Mouse (Mus musculus) midbrain, embryonic 11.5 days (tissue): ENCODE measurements at regions not wholly inside any gene's neighbourhood (a gene's known extent, or its start where the extent isn't known, plus 50 kb on each side); places are given as distances from the start of the nearest gene placed in this dataset.

Source experiments
- ATAC-seq: fragments of 200-750 bp; cut with Nextera tagmentation; 2 replicates; pipeline ENCODE4 v1.8.0; 2017; ENCODE audit warnings: moderate TSS enrichment, moderate library complexity; ENCODE audit not compliant: low FRiP score
- DNase-seq: peaks from one replicate; pipeline ENCODE4 v3.0.0; 2015; ENCODE audit warnings: low spot score; ENCODE audit errors: missing footprints
- H3K27ac ChIP-seq: fragments of 300-500 bp; sonication (generic); 2 replicates; pipeline ENCODE4 v1.5.1; 2014; ENCODE audit warnings: low read depth, low read length
- H3K27me3 ChIP-seq: fragments of 300-500 bp; sonication (generic); 2 replicates; pipeline ENCODE4 v1.6.1; 2014; ENCODE audit warnings: mild to moderate bottlenecking, low read length, moderate library complexity, mixed read lengths; ENCODE audit not compliant: control insufficient read depth, insufficient read depth
- H3K36me3 ChIP-seq: fragments of 300-500 bp; sonication (generic); 2 replicates; pipeline ENCODE4 v1.6.1; 2014; ENCODE audit warnings: mild to moderate bottlenecking, low read length, moderate library complexity, mixed read lengths; ENCODE audit not compliant: control insufficient read depth, insufficient read depth
- H3K4me1 ChIP-seq: fragments of 300-500 bp; sonication (generic); 2 replicates; pipeline ENCODE4 v1.6.1; 2014; ENCODE audit warnings: low read length; ENCODE audit not compliant: control insufficient read depth, insufficient read depth
- H3K4me2 ChIP-seq: fragments of 300-500 bp; sonication (generic); 2 replicates; pipeline ENCODE4 v1.6.1; 2014; ENCODE audit warnings: mild to moderate bottlenecking, moderate library complexity
- H3K4me3 ChIP-seq: fragments of 300-500 bp; sonication (generic); 2 replicates; pipeline ENCODE4 v1.5.1; 2014; ENCODE audit warnings: low read depth, low read length
- H3K9ac ChIP-seq: fragments of 300-500 bp; sonication (generic); 2 replicates; pipeline ENCODE4 v1.6.1; 2014; ENCODE audit warnings: low read length
- H3K9me3 ChIP-seq: fragments of 300-500 bp; sonication (generic); 2 replicates; pipeline ENCODE4 v1.6.1; 2016; ENCODE audit warnings: low read length; ENCODE audit not compliant: control insufficient read depth
- WGBS: fragments of 180-500 bp; shearing (Covaris S2); extraction: QIAGEN DNeasy Blood & Tissue Kit; methylation state at CpG from one replicate; pipeline ENCODE4 v1.1.7; 2014; 5-methylcytosine and 5-hydroxymethylcytosine counted together

DNA sequence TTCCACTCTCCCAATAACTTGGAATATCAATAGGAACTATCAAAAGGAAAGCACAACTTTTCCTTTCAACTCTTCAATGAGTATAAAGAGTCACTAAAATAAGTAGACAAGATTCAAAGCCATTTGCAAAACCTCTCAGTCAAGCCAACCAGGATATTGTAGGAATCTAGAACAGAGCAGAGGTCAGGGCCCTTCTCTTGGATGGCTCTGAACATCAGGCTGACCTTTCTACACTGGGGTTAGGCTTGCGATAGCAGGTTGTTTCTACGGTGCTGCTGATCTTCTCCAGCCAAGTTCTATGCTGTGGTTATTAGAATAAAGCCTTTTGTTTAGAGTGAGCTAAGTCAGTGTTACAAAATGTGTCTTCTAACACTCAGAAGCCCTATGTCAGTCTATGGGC, 658.6 kb downstream of the Ofcc1 start:
- H3K4me1 ChIP-seq: no peaks in the 10 kb centered on the region
- no peak overlapping the region for H3K27ac ChIP-seq
- H3K27me3 ChIP-seq: no peaks in the 10 kb centered on the region
- no peak overlapping the region for H3K4me3 ChIP-seq
- no peak overlapping the region for H3K9ac ChIP-seq
- ATAC-seq: no peak
- H3K4me2 ChIP-seq: no peak overlapping the region
- no peaks in the 10 kb centered on the region for H3K36me3 ChIP-seq
- H3K9me3 ChIP-seq: no peaks in the 10 kb centered on the region
- DNase-seq: no peak
- 86% methylated on average over 2 of the region's 2 CpGs for WGBS

DNA sequence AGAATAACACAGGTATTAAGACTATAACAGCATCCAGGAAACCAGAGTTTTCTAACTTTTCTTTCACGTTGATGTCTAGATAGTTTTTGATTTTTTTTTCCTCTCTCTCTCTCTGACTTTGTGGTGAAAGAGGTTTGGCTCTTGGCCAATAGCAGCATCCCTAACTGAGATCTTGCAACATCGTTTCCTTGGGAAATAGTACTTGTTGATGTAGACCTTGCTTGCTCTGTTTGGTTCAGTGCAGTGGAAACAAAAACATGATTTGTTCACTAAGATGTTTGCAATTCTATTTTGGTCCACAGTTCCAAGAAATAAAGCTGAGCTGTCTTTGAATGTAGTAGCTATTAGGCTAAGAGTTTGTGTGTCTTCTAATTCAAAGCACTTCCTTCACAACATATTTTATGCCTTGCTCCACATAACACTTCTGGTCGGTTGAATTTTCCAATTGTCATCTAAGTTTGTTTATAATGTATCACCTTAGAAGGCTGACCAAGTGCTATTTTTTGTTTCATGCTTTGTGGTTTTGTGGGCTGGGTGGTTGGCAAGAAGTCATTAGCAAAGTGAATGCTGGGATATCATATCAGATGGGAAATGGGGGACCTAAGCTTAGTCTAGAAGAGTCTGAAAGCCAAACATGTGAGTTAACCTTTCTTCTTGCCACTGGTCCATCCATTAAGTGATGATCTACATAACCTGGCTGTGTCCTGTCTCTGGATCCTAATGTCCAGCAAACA, 669.8 kb downstream of the Ofcc1 start:
- Histone ChIP-seq H3K9ac (no peak overlapping the region), H3K4me2 (no peak overlapping the region), H3K4me1 (no peaks in the 10 kb centered on the region), H3K4me3 (no peak overlapping the region), H3K9me3 (no peaks in the 10 kb centered on the region), H3K36me3 (no peaks in the 10 kb centered on the region), H3K27ac (no peak overlapping the region), H3K27me3 (no peaks in the 10 kb centered on the region)
- ATAC-seq (no peak), DNase-seq (no peak)
- WGBS: 88% methylated on average over 3 of the region's 3 CpGs

- no peaks in the 10 kb centered on the region for H3K36me3 ChIP-seq
- H3K4me3 ChIP-seq: no peak overlapping the region
- 90% methylated on average over 1 of the region's 1 CpGs for WGBS
- DNase-seq (no peak), ATAC-seq (no peak)
- H3K4me2 ChIP-seq: no peak overlapping the region
- no peaks in the 10 kb centered on the region for H3K9me3 ChIP-seq
- no peaks in the 10 kb centered on the region for H3K27me3 ChIP-seq
- no peaks in the 10 kb centered on the region for H3K4me1 ChIP-seq
- H3K9ac ChIP-seq: no peak overlapping the region
- H3K27ac ChIP-seq: no peak overlapping the region
Observed at GRCm38 (mm10) chr13:39664548-39664947, 696.7 kb downstream of the Ofcc1 start.

DNA sequence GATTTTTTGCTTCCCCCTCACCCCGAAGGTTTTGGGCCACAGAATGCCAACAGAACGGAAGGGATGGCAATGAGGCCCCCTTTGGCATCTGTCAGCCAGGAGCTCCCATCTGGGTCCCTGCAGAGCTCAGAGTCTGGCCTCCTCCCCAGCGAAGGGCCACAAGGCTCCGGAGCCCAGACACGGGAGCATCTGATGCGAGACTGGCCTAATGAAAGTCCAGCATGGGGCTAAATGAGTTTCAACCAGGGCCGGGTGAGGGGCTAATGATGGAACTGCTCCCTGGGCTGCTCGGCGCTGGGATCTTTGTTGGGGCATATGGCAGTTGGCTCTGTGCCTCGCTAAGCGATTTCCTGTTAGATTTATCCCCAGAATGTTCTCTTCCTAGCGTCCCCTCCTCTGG, 688.8 kb upstream of the Slc35b3 start:
- DNase-seq (peak; percentile 86), ATAC-seq (no peak)
- Histone ChIP-seq H3K9me3 (no peaks in the 10 kb centered on the region), H3K4me2 (no peak overlapping the region), H3K9ac (no peak overlapping the region), H3K27me3 (peaks cover 5% of the 10 kb centered on the region; the same call in 1 of the 2 replicates), H3K4me1 (no peaks in the 10 kb centered on the region), H3K36me3 (no peaks in the 10 kb centered on the region), H3K4me3 (no peak overlapping the region), H3K27ac (no peak overlapping the region)
- WGBS: 56% methylated on average over 12 of the region's 12 CpGs

DNA sequence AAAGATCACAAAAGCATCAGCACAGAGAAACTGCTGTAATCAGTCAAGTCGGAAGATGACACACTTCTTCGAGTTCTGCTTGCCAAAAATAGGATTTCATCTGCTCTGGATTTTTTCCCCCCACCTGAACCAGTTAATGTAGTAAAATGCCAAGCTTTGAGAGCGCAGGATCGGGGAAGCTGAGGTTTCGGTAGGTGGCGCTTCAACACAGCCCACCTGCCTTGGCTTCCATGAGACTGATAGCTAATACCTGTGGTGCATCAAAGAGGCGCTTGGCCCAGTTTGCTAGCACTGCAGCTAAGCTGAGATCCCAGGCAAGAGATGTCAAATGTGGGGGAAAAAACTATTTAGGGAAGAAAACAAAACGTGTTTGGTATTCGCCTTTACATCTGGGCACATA, 686.7 kb upstream of the Slc35b3 start:
- peaks cover 5% of the 10 kb centered on the region; the same call in 1 of the 2 replicates for H3K27me3 ChIP-seq
- no peak overlapping the region for H3K4me3 ChIP-seq
- H3K9ac ChIP-seq: no peak overlapping the region
- H3K4me1 ChIP-seq: no peaks in the 10 kb centered on the region
- H3K9me3 ChIP-seq: no peaks in the 10 kb centered on the region
- H3K27ac ChIP-seq: no peak overlapping the region
- H3K36me3 ChIP-seq: no peaks in the 10 kb centered on the region
- no peak overlapping the region for H3K4me2 ChIP-seq
- DNase-seq (peak; percentile 86), ATAC-seq (no peak)
- WGBS: 19% methylated on average over 9 of the region's 9 CpGs

GRCm38 (mm10) chr13:39631506-39632132, 670.9 kb upstream of the Slc35b3 start:
- no peak for DNase-seq
- Histone ChIP-seq H3K4me3 (no peak overlapping the region), H3K36me3 (no peaks in the 10 kb centered on the region), H3K4me2 (no peak overlapping the region), H3K27me3 (no peaks in the 10 kb centered on the region), H3K4me1 (no peaks in the 10 kb centered on the region), H3K9ac (no peak overlapping the region), H3K9me3 (no peaks in the 10 kb centered on the region), H3K27ac (no peak overlapping the region)
- no peak for ATAC-seq
- 89% methylated on average over 8 of the region's 8 CpGs for WGBS
